Mouse (Mus musculus): Measurements from ENCODE around the gene Slco4a1. TPM values are rescaled to one million over a fixed set of nuclear protein-coding genes. Genes with fewer than 3 reads are reported as not detected.

Slco4a1 gene
- total RNA-seq (2023) = 3.1 TPM

GRCm38 (mm10) chr2:180455723-180456698, at the start of gene Slco4a1:
Gene Slco4a1, plus strand, starts transcription at chr2:180456245.

GRCm38 (mm10) chr2:180499741-180500140, 43.7 kb downstream of the Slco4a1 start, which contains the start of gene Ntsr1:
Gene Ntsr1, plus strand, starts transcription at chr2:180499976.

Other genes starting within 250 kb of the Slco4a1 start
- gene Lama5, start 230.4 kb upstream of the Slco4a1 start, total RNA-seq (2023) = 0.65 TPM
- gene Rps21, start 198.9 kb upstream of the Slco4a1 start, total RNA-seq (2023) = 2,598 TPM
- 41.5 TPM for gene Cables2, start 182.7 kb upstream of the Slco4a1 start, total RNA-seq (2023)
- gene Rbbp8nl, start 166.4 kb upstream of the Slco4a1 start, total RNA-seq (2023) = not detected
- gene Gata5, start 121.5 kb upstream of the Slco4a1 start, total RNA-seq (2023) = not detected
- gene Ntsr1, start 43.7 kb downstream of the Slco4a1 start, total RNA-seq (2023) = not detected
- 48.3 TPM for gene Mrgbp, start 125.1 kb downstream of the Slco4a1 start, total RNA-seq (2023)
- 84.7 TPM for gene Ogfr, start 133.0 kb downstream of the Slco4a1 start, total RNA-seq (2023)
- gene Col9a3, start 141.5 kb downstream of the Slco4a1 start, total RNA-seq (2023) = 4.4 TPM
- gene Tcfl5, start 186.5 kb downstream of the Slco4a1 start, total RNA-seq (2023) = 0.30 TPM